Mouse (Mus musculus): Measurements from ENCODE around the gene Flii. TPM values are rescaled to one million over a fixed set of nuclear protein-coding genes. Genes with fewer than 3 reads are reported as not detected.

Gene Flii
- total and polyA plus RNA-seq, 3 experiments, result 71.8 to 111 TPM; not detected in 1

GRCm38 (mm10) chr11:60697561-60697960, 29.5 kb downstream of the Flii start:
- Histone ChIP-seq H3K27ac (ENCODE audit: control insufficient read depth, low read depth, low read length) (no peak overlapping the region), H3K27me3 (ENCODE audit: control insufficient read depth in 1 of 2, insufficient read depth in 2 of 2, low read length in 2 of 2) (peaks cover 0 to 4% of the 10 kb centered on the region in 2 experiments; a peak in 1 of 4 replicates), H3K9me3 (replicated peaks; ENCODE audit: insufficient read depth, low read length) (no peaks in the 10 kb centered on the region), H3K4me3 (ENCODE audit: control insufficient read depth in 1 of 2, insufficient read depth in 1 of 2, low read depth in 2 of 2, low read length in 2 of 2) (no peak overlapping the region), H3K79me2 (ENCODE audit: control insufficient read depth, insufficient read depth, low read length, poor library complexity) (peaks cover 4% of the 10 kb centered on the region; the same call in 1 of the 2 replicates), H3K36me3 (ENCODE audit: control insufficient read depth in 1 of 2, insufficient read depth in 2 of 2, low read length in 2 of 2) (peaks cover 0 to 10% of the 10 kb centered on the region in 2 experiments; a peak in 2 of 4 replicates), H3K9ac (ENCODE audit: control insufficient read depth, low read depth, low read length, poor library complexity, severe bottlenecking) (no peak overlapping the region), H3K4me1 (ENCODE audit: control insufficient read depth in 1 of 2, insufficient read depth in 2 of 2, low read length in 2 of 2) (peaks cover 8 to 16% of the 10 kb centered on the region in 2 experiments)
- DNase-seq (ENCODE audit: low read depth, low spot score), result peak; percentile 78
- TF ChIP-seq CTCF (IDR thresholded peaks at IDR 0.05 in 2 of 3, conservative IDR thresholded peaks at IDR 0.05 in 1 of 3; ENCODE audit: control insufficient read depth in 1 of 3, insufficient read depth in 1 of 3, low read depth in 2 of 3, low read length in 3 of 3, poor library complexity in 1 of 3, severe bottlenecking in 1 of 3) (peak; percentile 41 to 69 (median 54); a peak in 5 of 6 replicates), MEF2A (IDR thresholded peaks at IDR 0.05; ENCODE audit: extremely low read depth, insufficient replicate concordance, low read depth, low read length, poor library complexity, severe bottlenecking) (no peak), ZNF384 (IDR thresholded peaks at IDR 0.05; ENCODE audit: low read depth, low read length) (peak; percentile 92), BHLHE40 (IDR thresholded peaks at IDR 0.05; ENCODE audit: borderline replicate concordance, low read depth, low read length) (no peak), USF2 (IDR thresholded peaks at IDR 0.05; ENCODE audit: borderline replicate concordance in 1 of 2, insufficient read depth in 1 of 2, low read depth in 1 of 2, low read length in 2 of 2) (no peak), GABPA (IDR thresholded peaks at IDR 0.05; ENCODE audit: low read depth, low read length) (no peak), TCF12 (IDR thresholded peaks at IDR 0.05; ENCODE audit: low read depth, low read length) (no peak), SIN3A (IDR thresholded peaks at IDR 0.05; ENCODE audit: low read length) (peak; percentile 62; the same call in 1 of the 2 replicates), USF1 (IDR thresholded peaks at IDR 0.05; ENCODE audit: low read depth, low read length) (no peak), MYB (IDR thresholded peaks at IDR 0.05; ENCODE audit: low read depth, low read length) (no peak), EP300 (IDR thresholded peaks at IDR 0.05; ENCODE audit: low read depth in 1 of 2, low read length in 2 of 2) (no peak), KAT2A (conservative IDR thresholded peaks at IDR 0.05; ENCODE audit: low read depth, low read length) (no peak), CHD2 (IDR thresholded peaks at IDR 0.05; ENCODE audit: low read length) (no peak), TBP (IDR thresholded peaks at IDR 0.05; ENCODE audit: low read depth, low read length) (no peak), CHD1 (IDR thresholded peaks at IDR 0.05; ENCODE audit: low read depth, low read length) (no peak), ZMIZ1 (IDR thresholded peaks at IDR 0.05; ENCODE audit: low read depth, low read length) (no peak), MAFK (IDR thresholded peaks at IDR 0.05; ENCODE audit: borderline replicate concordance, low read depth, low read length) (no peak), POLR2A (IDR thresholded peaks at IDR 0.05; ENCODE audit: control insufficient read depth in 1 of 2, insufficient read depth in 1 of 2, low read depth in 1 of 2, low read length in 2 of 2, poor library complexity in 1 of 2) (no peak), MYC (IDR thresholded peaks at IDR 0.05; ENCODE audit: low read depth, low read length) (peak; percentile 48; the same call in 1 of the 2 replicates), MXI1 (IDR thresholded peaks at IDR 0.05; ENCODE audit: low read depth, low read length) (no peak; the same call in 1 of the 2 replicates), ZKSCAN1 (IDR thresholded peaks at IDR 0.05; ENCODE audit: low read depth, low read length) (no peak), MAZ (IDR thresholded peaks at IDR 0.05; ENCODE audit: low read depth, low read length) (no peak), SMC3 (IDR thresholded peaks at IDR 0.05; ENCODE audit: low read depth, low read length) (peak; percentile 76), TAL1 (IDR thresholded peaks at IDR 0.05; ENCODE audit: low read length) (no peak), JUND (IDR thresholded peaks at IDR 0.05; ENCODE audit: low read depth, low read length) (no peak), NELFE (IDR thresholded peaks at IDR 0.05; ENCODE audit: low read depth, low read length) (no peak), RCOR1 (IDR thresholded peaks at IDR 0.05; ENCODE audit: low read depth, low read length) (no peak), NRF1 (IDR thresholded peaks at IDR 0.05; ENCODE audit: insufficient read depth, low read depth, low read length, poor library complexity, severe bottlenecking) (no peak), UBTF (IDR thresholded peaks at IDR 0.05; ENCODE audit: borderline replicate concordance, insufficient read depth, low read depth, low read length) (no peak), GATA1 (IDR thresholded peaks at IDR 0.05; ENCODE audit: low read depth, low read length) (no peak), POLR2AphosphoS2 (IDR thresholded peaks at IDR 0.05; ENCODE audit: low read length) (no peak), MAX (IDR thresholded peaks at IDR 0.05; ENCODE audit: low read length) (no peak), E2F4 (IDR thresholded peaks at IDR 0.05; ENCODE audit: borderline replicate concordance, low read depth, low read length) (no peak), RAD21 (IDR thresholded peaks at IDR 0.05; ENCODE audit: low read depth, low read length) (peak; percentile 68), HCFC1 (IDR thresholded peaks at IDR 0.05; ENCODE audit: low read depth, low read length) (peak; percentile 61), POLR2AphosphoS5 (IDR thresholded peaks at IDR 0.05; ENCODE audit: borderline replicate concordance, low read depth, low read length) (no peak), ETS1 (IDR thresholded peaks at IDR 0.05; ENCODE audit: low read depth, low read length) (0 out of 2 replicates have a peak, but pooled peaks have one; percentile 8), ELF1 (IDR thresholded peaks at IDR 0.05; ENCODE audit: low read depth, low read length) (no peak)

Data from MEL (cell line).